8 mouse cellular contexts compared by ENCODE assay signal in genomic region chr11:65820877-65821276, GRCm38 (mm10). TPM values are rescaled to one million over a fixed set of nuclear protein-coding genes. Genes with fewer than 3 reads are reported as not detected.
DNase-seq lines count a peak whose midpoint lies in the region; ATAC-seq and TF ChIP-seq lines count a peak whose summit lies in the region.

No protein-coding gene starts in this region.

- H3K36me3 ChIP-seq in forebrain, embryonic 10.5 days (replicated peaks), result peaks cover 54% of the 10 kb centered on the region
- peaks cover 37% of the 10 kb centered on the region for H3K36me3 ChIP-seq in forebrain, embryonic 12.5 days (replicated peaks)
- peaks cover 43% of the 10 kb centered on the region for H3K36me3 ChIP-seq in heart, postnatal 0 days (replicated peaks; ENCODE audit: control insufficient read depth, insufficient read depth, low read length)

- H3K4me2 ChIP-seq in forebrain, embryonic 12.5 days, result no peak overlapping the region
- no peak overlapping the region for H3K4me2 ChIP-seq in heart, postnatal 0 days (ENCODE audit: low read depth, low read length)

- no peak overlapping the region for H3K27ac ChIP-seq in forebrain, embryonic 10.5 days
- no peak overlapping the region for H3K27ac ChIP-seq in forebrain, embryonic 12.5 days
- no peak overlapping the region for H3K27ac ChIP-seq in heart, postnatal 0 days (ENCODE audit: low read depth)

- TF ChIP-seq CTCF in heart, postnatal 0 days (IDR thresholded peaks at IDR 0.05; ENCODE audit: low read depth), result peak; percentile 85
- peak; percentile 91 for TF ChIP-seq CTCF in lung, adult 2 months (IDR thresholded peaks at IDR 0.05; ENCODE audit: insufficient read depth, low read length)

- no peak overlapping the region for H3K4me3 ChIP-seq in forebrain, embryonic 10.5 days
- no peak overlapping the region for H3K4me3 ChIP-seq in forebrain, embryonic 12.5 days (replicated peaks)
- no peak overlapping the region for H3K4me3 ChIP-seq in heart, postnatal 0 days (ENCODE audit: low read depth, low read length)
- H3K4me3 ChIP-seq in lung, adult 2 months (replicated peaks; ENCODE audit: extremely low read depth, low read depth, low read length), result no peak overlapping the region

- no peak for ATAC-seq in forebrain, embryonic 12.5 days (ENCODE audit: low FRiP score)
- peak; percentile 69; the same call in 1 of the 2 replicates for ATAC-seq in heart, postnatal 0 days (ENCODE audit: insufficient read depth, low read depth)

- TF ChIP-seq EP300 in heart, postnatal 0 days (IDR thresholded peaks at IDR 0.05; ENCODE audit: low read depth), result no peak

- TF ChIP-seq POLR2A in lung, adult 2 months (IDR thresholded peaks at IDR 0.05; ENCODE audit: borderline replicate concordance, extremely low read depth, low read depth, low read length), result no peak

- H3K9me3 ChIP-seq in forebrain, embryonic 10.5 days, result no peaks in the 10 kb centered on the region
- no peaks in the 10 kb centered on the region for H3K9me3 ChIP-seq in forebrain, embryonic 12.5 days
- no peaks in the 10 kb centered on the region for H3K9me3 ChIP-seq in heart, postnatal 0 days (replicated peaks; ENCODE audit: control insufficient read depth, low read length)

- peak; percentile 57 for DNase-seq in forebrain, embryonic 10.5 days (ENCODE audit: extremely low spot score, low spot score)
- DNase-seq in embryo, embryonic 10 days (ENCODE audit: low spot score), result peak; percentile 91
- peak; percentile 68 for DNase-seq in heart, postnatal 0 days (ENCODE audit: low spot score)
- peak; percentile 57 to 84 for DNase-seq in kidney, postnatal 36 days
- DNase-seq in lung, adult 2 months, result peak; percentile 55
- peak; percentile 41 for DNase-seq in ovary, adult 18-20 months (ENCODE audit: low spot score)
- DNase-seq in thymus, adult 18-20 months, result peak; percentile 12 to 18

- 13% methylated on average over 7 of the region's 7 CpGs for WGBS in forebrain, embryonic 10.5 days
- 5% methylated on average over 7 of the region's 7 CpGs for WGBS in forebrain, embryonic 12.5 days
- WGBS in heart, postnatal 0 days, result 14% methylated on average over 7 of the region's 7 CpGs
- 17% methylated on average over 7 of the region's 7 CpGs for WGBS in lung, adult 2 months

- no peak overlapping the region for H3K9ac ChIP-seq in forebrain, embryonic 12.5 days
- H3K9ac ChIP-seq in heart, postnatal 0 days (replicated peaks; ENCODE audit: low read depth, low read length), result no peak overlapping the region

- H3K27me3 ChIP-seq in forebrain, embryonic 10.5 days (ENCODE audit: poor library complexity, severe bottlenecking), result no peaks in the 10 kb centered on the region
- H3K27me3 ChIP-seq in forebrain, embryonic 12.5 days, result no peaks in the 10 kb centered on the region
- no peaks in the 10 kb centered on the region for H3K27me3 ChIP-seq in heart, postnatal 0 days (ENCODE audit: control insufficient read depth, insufficient read depth, low read length)

- peaks cover 4% of the 10 kb centered on the region; the same call in 1 of the 2 replicates for H3K4me1 ChIP-seq in forebrain, embryonic 10.5 days
- no peaks in the 10 kb centered on the region; the same call in 1 of the 2 replicates for H3K4me1 ChIP-seq in forebrain, embryonic 12.5 days
- H3K4me1 ChIP-seq in heart, postnatal 0 days (ENCODE audit: control insufficient read depth, insufficient read depth), result no peaks in the 10 kb centered on the region
- H3K4me1 ChIP-seq in lung, adult 2 months (ENCODE audit: control insufficient read depth, insufficient read depth, low read length), result no peaks in the 10 kb centered on the region

RNA-seq across cellular contexts. Expression of gene Zkscan6, which starts 13.9 kb away (rescaled TPM):
- 11.5 and 11.6 TPM in 2 replicates for polyA plus RNA-seq in forebrain, embryonic 10.5 days (2016; fragmentation: Nextera tagmentation; extraction: Ambion mirVana)
- 15.8 and 17.2 TPM in 2 replicates for polyA plus RNA-seq in forebrain, embryonic 12.5 days (2016; fragmentation: Nextera tagmentation; extraction: Ambion mirVana)
- total RNA-seq in heart, postnatal 0 days (2014; rRNA removed; ENCODE audit: low replicate concordance), result 9.1 and 14.3 TPM in 2 replicates
- 7.3 and 8.3 TPM in 2 replicates for polyA plus RNA-seq in heart, postnatal 0 days (2015; fragmentation: Nextera tagmentation; extraction: Ambion mirVana)
- 3.0 and 3.6 TPM in 2 replicates for polyA plus RNA-seq in lung, adult 2 months (2012; rRNA removed)

RNA-seq across cellular contexts. Expression of gene Map2k4, which starts 32.8 kb away (rescaled TPM):
- 65.8 and 67.8 TPM in 2 replicates for polyA plus RNA-seq in forebrain, embryonic 10.5 days (2016; fragmentation: Nextera tagmentation; extraction: Ambion mirVana)
- 66.0 and 67.0 TPM in 2 replicates for polyA plus RNA-seq in forebrain, embryonic 12.5 days (2016; fragmentation: Nextera tagmentation; extraction: Ambion mirVana)
- 77.9 and 105 TPM in 2 replicates for total RNA-seq in heart, postnatal 0 days (2014; rRNA removed; ENCODE audit: low replicate concordance)
- polyA plus RNA-seq in heart, postnatal 0 days (2015; fragmentation: Nextera tagmentation; extraction: Ambion mirVana), result 50.0 and 55.5 TPM in 2 replicates
- polyA plus RNA-seq in lung, adult 2 months (2012; rRNA removed), result 11.5 and 18.4 TPM in 2 replicates

Comparison
In these comparisons a context has a peak if more than half of its experiments do, and no peak if none do; other contexts are left out.
1. DNase-seq: peak in every context shown above with its lines; median percentile 91 in embryo, embryonic 10 days; 70 in kidney, postnatal 36 days; 68 in heart, postnatal 0 days; 57 in forebrain, embryonic 10.5 days; 55 in lung, adult 2 months; 41 in ovary, adult 18-20 months; 15 in thymus, adult 18-20 months.